Mouse (Mus musculus): ENCODE data around the gene Gm2431. TPM values are rescaled to one million over a fixed set of nuclear protein-coding genes. Genes with fewer than 3 reads are reported as not detected.
"Not testable (repeated sequence)": the region's sequence is repeated elsewhere in the genome, so short reads cannot be mapped to it uniquely, and the experiment has no call there.

The Gm2431 gene
- polyA plus RNA-seq (2011; ENCODE audit: insufficient read depth, insufficient read length, low read depth, missing spikeins): not detected in 2 replicates

- not testable (repeated sequence) for H3K4me3 ChIP-seq (ENCODE audit: low read depth, low read length); H3K27me3 ChIP-seq (ENCODE audit: control insufficient read depth, insufficient read depth, low read length, poor library complexity, severe bottlenecking); H3K4me1 ChIP-seq (ENCODE audit: control insufficient read depth, insufficient read depth, low read length); H3K27ac ChIP-seq (ENCODE audit: insufficient read depth, low read length); H3K36me3 ChIP-seq (ENCODE audit: control insufficient read depth, insufficient read depth, low read length, poor library complexity, severe bottlenecking); H3K9me3 ChIP-seq (replicated peaks; ENCODE audit: control insufficient read depth, insufficient read depth, low read length, poor library complexity, severe bottlenecking); H3K9ac ChIP-seq (ENCODE audit: low read depth, poor library complexity, severe bottlenecking)
Observed at GRCm38 (mm10) chr7:142258254-142258653, at the start of gene Gm2431. Gene Gm2431 (minus strand): TSS chr7:142258354.

GRCm38 (mm10) chr7:142303929-142304328 lies 45.8 kb upstream of the Gm2431 start:
- H3K9ac ChIP-seq (ENCODE audit: low read depth, poor library complexity, severe bottlenecking); H3K36me3 ChIP-seq (ENCODE audit: control insufficient read depth, insufficient read depth, low read length, poor library complexity, severe bottlenecking); H3K27me3 ChIP-seq (ENCODE audit: control insufficient read depth, insufficient read depth, low read length, poor library complexity, severe bottlenecking); H3K9me3 ChIP-seq (replicated peaks; ENCODE audit: control insufficient read depth, insufficient read depth, low read length, poor library complexity, severe bottlenecking); H3K4me3 ChIP-seq (ENCODE audit: low read depth, low read length); H3K4me1 ChIP-seq (ENCODE audit: control insufficient read depth, insufficient read depth, low read length); H3K27ac ChIP-seq (ENCODE audit: insufficient read depth, low read length): not testable (repeated sequence)

GRCm38 (mm10) chr7:142303249-142303648 lies 45.1 kb upstream of the Gm2431 start, which contains the start of gene Krtap5-4:
Gene Krtap5-4 (plus strand): TSS chr7:142303549.
- Histone ChIP-seq H3K27me3 (ENCODE audit: control insufficient read depth, insufficient read depth, low read length, poor library complexity, severe bottlenecking) (no peaks in the 10 kb centered on the region; the same call in 1 of the 2 replicates), H3K4me3 (ENCODE audit: low read depth, low read length) (no peak within 1 kb of the TSS), H3K9ac (ENCODE audit: low read depth, poor library complexity, severe bottlenecking) (no peak within 1 kb of the TSS), H3K27ac (ENCODE audit: insufficient read depth, low read length) (no peak within 1 kb of the TSS), H3K9me3 (replicated peaks; ENCODE audit: control insufficient read depth, insufficient read depth, low read length, poor library complexity, severe bottlenecking) (no peaks in the 10 kb centered on the region), H3K4me1 (ENCODE audit: control insufficient read depth, insufficient read depth, low read length) (no peaks in the 10 kb centered on the region), H3K36me3 (ENCODE audit: control insufficient read depth, insufficient read depth, low read length, poor library complexity, severe bottlenecking) (no peaks in the 10 kb centered on the region)
- TF ChIP-seq POLR2A (IDR thresholded peaks at IDR 0.05; ENCODE audit: insufficient read depth, low read length) (no peak), EP300 (IDR thresholded peaks at IDR 0.05; ENCODE audit: insufficient read depth, low read depth, low read length) (no peak), CTCF (IDR thresholded peaks at IDR 0.05; ENCODE audit: low read depth, low read length) (no peak)

GRCm38 (mm10) chr7:142297018-142297417 lies 38.9 kb upstream of the Gm2431 start, which contains the start of gene Krtap5-1:
Gene Krtap5-1 (minus strand): TSS chr7:142297118.
- H3K27ac ChIP-seq (ENCODE audit: insufficient read depth, low read length); H3K4me3 ChIP-seq (ENCODE audit: low read depth, low read length): not testable (repeated sequence)

GRCm38 (mm10) chr7:142296108-142296507 lies 38.0 kb upstream of the Gm2431 start:
- not testable (repeated sequence) for H3K36me3 ChIP-seq (ENCODE audit: control insufficient read depth, insufficient read depth, low read length, poor library complexity, severe bottlenecking)

More at GRCm38 (mm10) chr7:142297018-142297417, 38.9 kb upstream of the Gm2431 start, which contains the start of gene Krtap5-1:
- not testable (repeated sequence) for H3K36me3 ChIP-seq (ENCODE audit: control insufficient read depth, insufficient read depth, low read length, poor library complexity, severe bottlenecking); H3K27me3 ChIP-seq (ENCODE audit: control insufficient read depth, insufficient read depth, low read length, poor library complexity, severe bottlenecking); H3K9me3 ChIP-seq (replicated peaks; ENCODE audit: control insufficient read depth, insufficient read depth, low read length, poor library complexity, severe bottlenecking); H3K4me1 ChIP-seq (ENCODE audit: control insufficient read depth, insufficient read depth, low read length); H3K9ac ChIP-seq (ENCODE audit: low read depth, poor library complexity, severe bottlenecking)

GRCm38 (mm10) chr7:142295418-142295817 lies 37.3 kb upstream of the Gm2431 start:
- H3K4me3 ChIP-seq (ENCODE audit: low read depth, low read length): no peak overlapping the region
- no peak for TF ChIP-seq CTCF (IDR thresholded peaks at IDR 0.05; ENCODE audit: low read depth, low read length)
- no peak for TF ChIP-seq EP300 (IDR thresholded peaks at IDR 0.05; ENCODE audit: insufficient read depth, low read depth, low read length)
- no peak for TF ChIP-seq POLR2A (IDR thresholded peaks at IDR 0.05; ENCODE audit: insufficient read depth, low read length)

More at GRCm38 (mm10) chr7:142296108-142296507, 38.0 kb upstream of the Gm2431 start:
- not testable (repeated sequence) for H3K9ac ChIP-seq (ENCODE audit: low read depth, poor library complexity, severe bottlenecking); H3K4me1 ChIP-seq (ENCODE audit: control insufficient read depth, insufficient read depth, low read length); H3K4me3 ChIP-seq (ENCODE audit: low read depth, low read length); H3K27ac ChIP-seq (ENCODE audit: insufficient read depth, low read length); H3K27me3 ChIP-seq (ENCODE audit: control insufficient read depth, insufficient read depth, low read length, poor library complexity, severe bottlenecking); H3K9me3 ChIP-seq (replicated peaks; ENCODE audit: control insufficient read depth, insufficient read depth, low read length, poor library complexity, severe bottlenecking)

GRCm38 (mm10) chr7:142293851-142294250 lies 35.7 kb upstream of the Gm2431 start:
- not testable (repeated sequence) for H3K36me3 ChIP-seq (ENCODE audit: control insufficient read depth, insufficient read depth, low read length, poor library complexity, severe bottlenecking); H3K4me1 ChIP-seq (ENCODE audit: control insufficient read depth, insufficient read depth, low read length)
- H3K9me3 ChIP-seq (replicated peaks; ENCODE audit: control insufficient read depth, insufficient read depth, low read length, poor library complexity, severe bottlenecking): peaks cover 12% of the 10 kb centered on the region

More at GRCm38 (mm10) chr7:142295418-142295817, 37.3 kb upstream of the Gm2431 start:
- Histone ChIP-seq H3K9ac (ENCODE audit: low read depth, poor library complexity, severe bottlenecking) (no peak overlapping the region), H3K27ac (ENCODE audit: insufficient read depth, low read length) (no peak overlapping the region), H3K27me3 (ENCODE audit: control insufficient read depth, insufficient read depth, low read length, poor library complexity, severe bottlenecking) (no peaks in the 10 kb centered on the region), H3K36me3 (ENCODE audit: control insufficient read depth, insufficient read depth, low read length, poor library complexity, severe bottlenecking) (no peaks in the 10 kb centered on the region), H3K9me3 (replicated peaks; ENCODE audit: control insufficient read depth, insufficient read depth, low read length, poor library complexity, severe bottlenecking) (peaks cover 8% of the 10 kb centered on the region; the same call in 1 of the 2 replicates), H3K4me1 (ENCODE audit: control insufficient read depth, insufficient read depth, low read length) (peaks cover 2% of the 10 kb centered on the region)

GRCm38 (mm10) chr7:142285910-142286612 lies 27.9 kb upstream of the Gm2431 start:
- not testable (repeated sequence) for H3K9ac ChIP-seq (ENCODE audit: low read depth, poor library complexity, severe bottlenecking); H3K27me3 ChIP-seq (ENCODE audit: control insufficient read depth, insufficient read depth, low read length, poor library complexity, severe bottlenecking); H3K27ac ChIP-seq (ENCODE audit: insufficient read depth, low read length); H3K36me3 ChIP-seq (ENCODE audit: control insufficient read depth, insufficient read depth, low read length, poor library complexity, severe bottlenecking); H3K4me1 ChIP-seq (ENCODE audit: control insufficient read depth, insufficient read depth, low read length); H3K4me3 ChIP-seq (ENCODE audit: low read depth, low read length)
- peaks cover 11% of the 10 kb centered on the region for H3K9me3 ChIP-seq (replicated peaks; ENCODE audit: control insufficient read depth, insufficient read depth, low read length, poor library complexity, severe bottlenecking)

More at GRCm38 (mm10) chr7:142293851-142294250, 35.7 kb upstream of the Gm2431 start:
- not testable (repeated sequence) for H3K4me3 ChIP-seq (ENCODE audit: low read depth, low read length); H3K27ac ChIP-seq (ENCODE audit: insufficient read depth, low read length); H3K9ac ChIP-seq (ENCODE audit: low read depth, poor library complexity, severe bottlenecking); H3K27me3 ChIP-seq (ENCODE audit: control insufficient read depth, insufficient read depth, low read length, poor library complexity, severe bottlenecking)
- peak; percentile 62 for TF ChIP-seq CTCF (IDR thresholded peaks at IDR 0.05; ENCODE audit: low read depth, low read length)

Measured in ES-Bruce4 (cell line).